Mouse (Mus musculus) heart, embryonic 16.5 days (tissue): ENCODE measurements around the gene Uqcrfs1. TPM values are rescaled to one million over a fixed set of nuclear protein-coding genes. Genes with fewer than 3 reads are reported as not detected.

Source experiments
- ATAC-seq: fragments of 200-750 bp; cut with Nextera tagmentation; replicated peaks from 2 replicates; pipeline ENCODE4 v1.8.0; 2017; ENCODE audit warnings: moderate number of reproducible peaks; ENCODE audit not compliant: insufficient read depth, low FRiP score; ENCODE audit errors: extremely low read depth
- H3K27ac ChIP-seq: fragments of 300-500 bp; sonication (generic); 2 replicates; pipeline ENCODE4 v1.5.1; 2014; ENCODE audit warnings: mild to moderate bottlenecking, low read length, control low read depth, moderate library complexity
- H3K27me3 ChIP-seq: fragments of 300-500 bp; sonication (generic); 2 replicates; pipeline ENCODE4 v1.6.1; 2014; ENCODE audit warnings: low read length, mixed read lengths; ENCODE audit not compliant: control insufficient read depth, insufficient read depth
- H3K36me3 ChIP-seq: fragments of 300-500 bp; sonication (generic); 2 replicates; pipeline ENCODE4 v1.6.1; 2014; ENCODE audit not compliant: control insufficient read depth, insufficient read depth
- H3K4me1 ChIP-seq: fragments of 300-500 bp; sonication (generic); 2 replicates; pipeline ENCODE4 v1.6.1; 2014; ENCODE audit warnings: low read length, mixed read lengths; ENCODE audit not compliant: control insufficient read depth, insufficient read depth
- H3K4me2 ChIP-seq: fragments of 300-500 bp; sonication (generic); 2 replicates; pipeline ENCODE4 v1.6.1; 2014; ENCODE audit warnings: low read depth, mild to moderate bottlenecking, control low read depth, low read length
- H3K4me3 ChIP-seq: fragments of 300-500 bp; sonication (generic); 2 replicates; pipeline ENCODE4 v1.5.1; 2014; ENCODE audit warnings: mild to moderate bottlenecking, control low read depth, low read length
- H3K9ac ChIP-seq: fragments of 300-500 bp; sonication (generic); 2 replicates; pipeline ENCODE4 v1.6.1; 2014; ENCODE audit warnings: low read length, control low read depth
- H3K9me3 ChIP-seq: fragments of 300-500 bp; sonication (generic); replicated peaks from 2 replicates; pipeline ENCODE4 v1.6.1; 2016; ENCODE audit warnings: low read length; ENCODE audit not compliant: control insufficient read depth
- WGBS: fragments of 180-500 bp; shearing (Covaris S2); extraction: QIAGEN DNeasy Blood & Tissue Kit; methylation state at CpG from one replicate; pipeline ENCODE4 v1.1.7; 2014; 5-methylcytosine and 5-hydroxymethylcytosine counted together
- polyA plus RNA-seq: library from polyadenylated mRNA; unstranded; fragments of >200 nt; fragmentation: Nextera tagmentation; extraction: Ambion mirVana; gene quantifications from 2 replicates; pipeline ENCODE4 v1.2.1, GENCODE M21; 2015

Gene Uqcrfs1
- polyA plus RNA-seq, 1 experiment from 2014 or later: 809 TPM

GRCm38 (mm10) chr13:30560603-30561002 lies 15.4 kb upstream of the Uqcrfs1 start:
- Histone ChIP-seq H3K4me1 (no peaks in the 10 kb centered on the region), H3K36me3 (no peaks in the 10 kb centered on the region), H3K9me3 (no peaks in the 10 kb centered on the region), H3K9ac (no peak overlapping the region), H3K27me3 (no peaks in the 10 kb centered on the region), H3K4me2 (no peak overlapping the region), H3K27ac (no peak overlapping the region), H3K4me3 (no peak overlapping the region)
- no peak for ATAC-seq
- WGBS: 74% methylated on average over 1 of the region's 1 CpGs

- 82% methylated on average over 5 of the region's 5 CpGs for WGBS
Measured at GRCm38 (mm10) chr13:30560052-30560451, 14.9 kb upstream of the Uqcrfs1 start.

GRCm38 (mm10) chr13:30557751-30558150 lies 12.6 kb upstream of the Uqcrfs1 start:
- Histone ChIP-seq H3K27me3 (no peaks in the 10 kb centered on the region), H3K36me3 (no peaks in the 10 kb centered on the region), H3K4me3 (no peak overlapping the region), H3K4me2 (no peak overlapping the region), H3K9ac (no peak overlapping the region), H3K4me1 (no peaks in the 10 kb centered on the region), H3K27ac (no peak overlapping the region), H3K9me3 (no peaks in the 10 kb centered on the region)
- no peak for ATAC-seq
- 68% methylated on average over 2 of the region's 2 CpGs for WGBS

More at GRCm38 (mm10) chr13:30560052-30560451, 14.9 kb upstream of the Uqcrfs1 start:
- Histone ChIP-seq H3K4me2 (no peak overlapping the region), H3K4me1 (no peaks in the 10 kb centered on the region), H3K4me3 (no peak overlapping the region), H3K27ac (no peak overlapping the region), H3K27me3 (no peaks in the 10 kb centered on the region), H3K9me3 (no peaks in the 10 kb centered on the region), H3K9ac (no peak overlapping the region), H3K36me3 (no peaks in the 10 kb centered on the region)
- no peak for ATAC-seq

GRCm38 (mm10) chr13:30553051-30553587 lies 8.0 kb upstream of the Uqcrfs1 start:
- Histone ChIP-seq H3K4me2 (no peak overlapping the region), H3K4me3 (no peak overlapping the region), H3K27ac (no peak overlapping the region), H3K36me3 (no peaks in the 10 kb centered on the region), H3K9me3 (no peaks in the 10 kb centered on the region), H3K4me1 (peaks cover 2% of the 10 kb centered on the region; the same call in 1 of the 2 replicates), H3K27me3 (no peaks in the 10 kb centered on the region), H3K9ac (no peak overlapping the region)
- WGBS: 21% methylated on average over 5 of the region's 5 CpGs
- no peak for ATAC-seq

- Histone ChIP-seq H3K4me3 (no peak overlapping the region), H3K9me3 (no peaks in the 10 kb centered on the region), H3K4me1 (peaks cover 2% of the 10 kb centered on the region), H3K27me3 (no peaks in the 10 kb centered on the region), H3K27ac (no peak overlapping the region), H3K9ac (no peak overlapping the region), H3K4me2 (no peak overlapping the region), H3K36me3 (no peaks in the 10 kb centered on the region)
- 60% methylated on average over 5 of the region's 5 CpGs for whole genome bisulfite sequencing
- no peak for ATAC-seq
Measured at GRCm38 (mm10) chr13:30549339-30549738, 4.2 kb upstream of the Uqcrfs1 start.

- no peaks in the 10 kb centered on the region for H3K9me3 ChIP-seq
- H3K27ac ChIP-seq: no peak overlapping the region
- no peak overlapping the region for H3K4me3 ChIP-seq
- H3K36me3 ChIP-seq: no peaks in the 10 kb centered on the region
- WGBS: 18% methylated on average over 2 of the region's 2 CpGs
- H3K9ac ChIP-seq: no peak overlapping the region
- H3K27me3 ChIP-seq: no peaks in the 10 kb centered on the region
- no peak overlapping the region for H3K4me2 ChIP-seq
- ATAC-seq: no peak
- peaks cover 7% of the 10 kb centered on the region for H3K4me1 ChIP-seq
Measured at GRCm38 (mm10) chr13:30548835-30549234, 3.7 kb upstream of the Uqcrfs1 start.

GRCm38 (mm10) chr13:30530761-30531160 lies 14.4 kb downstream of the Uqcrfs1 start:
- Histone ChIP-seq H3K27me3 (no peaks in the 10 kb centered on the region), H3K36me3 (no peaks in the 10 kb centered on the region), H3K4me3 (no peak overlapping the region), H3K27ac (no peak overlapping the region), H3K9ac (no peak overlapping the region), H3K4me1 (no peaks in the 10 kb centered on the region), H3K9me3 (no peaks in the 10 kb centered on the region), H3K4me2 (no peak overlapping the region)
- no peak for ATAC-seq
- WGBS: 4% methylated on average over 5 of the region's 5 CpGs

- no peak for ATAC-seq
Measured at GRCm38 (mm10) chr13:30524961-30525360, 20.2 kb downstream of the Uqcrfs1 start.

GRCm38 (mm10) chr13:30523971-30524370 lies 21.2 kb downstream of the Uqcrfs1 start:
- H3K4me2 ChIP-seq: no peak overlapping the region
- WGBS: 61% methylated on average over 9 of the region's 9 CpGs
- H3K9ac ChIP-seq: no peak overlapping the region
- no peak for ATAC-seq
- H3K36me3 ChIP-seq: no peaks in the 10 kb centered on the region
- H3K4me1 ChIP-seq: peaks cover 2% of the 10 kb centered on the region; the same call in 1 of the 2 replicates
- no peak overlapping the region for H3K27ac ChIP-seq
- no peaks in the 10 kb centered on the region for H3K27me3 ChIP-seq
- peaks cover 5% of the 10 kb centered on the region; the same call in 1 of the 2 replicates for H3K9me3 ChIP-seq
- no peak overlapping the region for H3K4me3 ChIP-seq

More at GRCm38 (mm10) chr13:30524961-30525360, 20.2 kb downstream of the Uqcrfs1 start:
- Histone ChIP-seq H3K9me3 (peaks cover 5% of the 10 kb centered on the region; the same call in 1 of the 2 replicates), H3K36me3 (no peaks in the 10 kb centered on the region), H3K4me2 (no peak overlapping the region), H3K27me3 (no peaks in the 10 kb centered on the region), H3K4me1 (peaks cover 2% of the 10 kb centered on the region; the same call in 1 of the 2 replicates), H3K9ac (no peak overlapping the region), H3K4me3 (no peak overlapping the region), H3K27ac (no peak overlapping the region)
- 76% methylated on average over 8 of the region's 8 CpGs for WGBS
